Mouse (Mus musculus) ES-E14 (cell line): ENCODE results near the gene Vps13c.

ENCODE experiments used
- CHD2 ChIP-seq: IDR thresholded peaks from 2 replicates; pipeline ENCODE4 v1.6.1; 2014; ENCODE audit warnings: mild to moderate bottlenecking, low read depth, low read length, inconsistent platforms
- HCFC1 ChIP-seq: IDR thresholded peaks from 2 replicates; pipeline ENCODE4 v1.6.1; 2012; ENCODE audit warnings: low read length, inconsistent platforms, borderline replicate concordance; ENCODE audit not compliant: insufficient read depth
- MAFK ChIP-seq: IDR thresholded peaks from 2 replicates; pipeline ENCODE4 v1.6.1; 2014; ENCODE audit warnings: mild to moderate bottlenecking, low read depth, low read length, inconsistent platforms; ENCODE audit not compliant: insufficient read depth
- ZC3H11A ChIP-seq: IDR thresholded peaks from 2 replicates; pipeline ENCODE4 v1.6.1; 2012; ENCODE audit warnings: low read depth, mild to moderate bottlenecking, inconsistent platforms, low read length, borderline replicate concordance
- ZNF384 ChIP-seq: IDR thresholded peaks from 2 replicates; pipeline ENCODE4 v1.6.1; 2012; ENCODE audit warnings: low read depth, low read length, inconsistent platforms

DNA sequence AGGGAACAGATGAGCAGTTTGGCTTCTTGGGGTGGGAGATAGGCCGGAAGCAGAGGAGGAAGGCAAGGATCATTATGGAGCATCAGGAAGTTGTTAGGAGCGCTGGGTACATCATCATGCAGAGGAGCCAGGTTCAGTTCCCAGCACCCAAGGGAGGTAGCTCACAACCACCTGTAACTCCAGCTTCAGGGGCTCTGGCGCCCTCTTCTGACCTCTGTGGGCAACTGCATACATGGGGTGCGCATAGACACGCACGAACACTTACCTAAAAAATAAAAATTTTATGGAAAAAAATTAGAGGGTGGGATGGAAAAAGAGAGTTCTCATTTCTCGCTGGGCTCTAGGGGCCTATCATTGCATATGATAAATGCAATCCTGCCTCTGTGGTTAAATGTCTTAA is 14.7 kb upstream of the Vps13c start:
- TF ChIP-seq ZC3H11A = no peak
- TF ChIP-seq CHD2 = no peak
- TF ChIP-seq ZNF384 = no peak
- no peak for TF ChIP-seq HCFC1
- TF ChIP-seq MAFK = no peak
